Comparison of ENCODE assay signal across 12 mouse cellular contexts in genomic region chr3:30699711-30700505, GRCm38 (mm10). TPM values are rescaled to one million over a fixed set of nuclear protein-coding genes. Genes with fewer than 3 reads are reported as not detected.
"Had no signal": no experiment of that assay in that cellular context is flagged by ENCODE, and none has a peak within 500 bp of the region (broad histone marks: within the 10 kb centered on the region; RNA-seq: fewer than 3 reads in every experiment).

Gene Lrrc31 (minus strand): TSS chr3:30699843.

RNA-seq across cellular contexts. Expression of gene Lrrc31, which starts in this region (rescaled TPM):
- total RNA-seq: layer of hippocampus, adult 18-20 months; layer of hippocampus, postnatal 36 days; left cerebral cortex, adult 8-10 months; left cerebral cortex, postnatal 25 days; monocyte, adult 5-6 weeks; neutrophil, adult 5-6 weeks had no signal
- polyA plus RNA-seq: liver, embryonic 12.5 days; liver, embryonic 16.5 days; macrophage; midbrain, embryonic 11.5 days; midbrain, embryonic 15.5 days; neural tube, embryonic 12.5 days had no signal
